Mouse (Mus musculus): ENCODE measurements at regions not wholly inside any gene's neighbourhood (a gene's known extent, or its start where the extent isn't known, plus 50 kb on each side); places are given as distances from the start of the nearest gene placed in this dataset.

DNA sequence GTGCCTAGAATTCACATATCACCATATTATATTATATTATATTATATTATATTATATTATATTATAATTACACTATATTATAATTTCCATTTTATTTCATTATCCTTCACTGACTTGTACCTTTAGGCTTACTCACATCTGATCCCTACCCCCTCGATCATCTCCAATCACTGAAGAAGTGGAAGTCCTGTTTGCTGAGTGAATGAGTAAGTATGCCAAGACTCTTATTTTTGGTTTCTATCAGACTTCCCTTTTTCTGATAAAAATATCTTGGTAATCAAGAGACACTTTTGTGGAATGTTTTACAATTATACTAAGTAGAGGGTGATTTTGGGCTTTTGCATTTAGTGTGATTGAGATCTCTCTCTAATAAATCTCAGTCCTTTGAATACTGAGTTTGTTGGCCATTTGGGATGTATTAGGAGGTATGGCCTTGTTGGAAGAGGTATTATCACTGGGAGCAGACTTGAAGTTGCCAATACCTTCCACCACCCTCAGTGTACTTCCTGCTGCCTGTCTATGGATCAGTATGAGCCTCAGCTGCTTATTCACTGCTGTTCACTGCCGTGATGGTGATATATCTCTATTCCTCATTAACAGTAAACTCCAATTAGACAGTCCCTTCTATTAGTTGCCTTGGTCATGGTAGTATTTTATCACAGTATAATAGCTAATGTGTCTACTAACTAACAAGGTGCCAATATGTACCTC lies 665.3 kb downstream of the Adgrl2 start:
- no peak for TF ChIP-seq POLR2A (IDR thresholded peaks at IDR 0.05; ENCODE audit: insufficient read length, low read depth)
- no peak for TF ChIP-seq POLR2AphosphoS2 (IDR thresholded peaks at IDR 0.05; ENCODE audit: insufficient read length, low read depth)
